Mouse (Mus musculus) thymus, adult 2 months (tissue): ENCODE data around the gene Bnipl.

ENCODE experiments used
- CTCF ChIP-seq: fragments of 200-500 bp; IDR thresholded peaks from 2 replicates; pipeline ENCODE4 v1.5.1; 2012; ENCODE audit warnings: mild to moderate bottlenecking, control low read depth, low read length, moderate library complexity, borderline replicate concordance; ENCODE audit not compliant: control insufficient read depth, poor library complexity, insufficient read depth; ENCODE audit errors: extremely low read depth
- POLR2A ChIP-seq: fragments of 200-500 bp; IDR thresholded peaks from 2 replicates; pipeline ENCODE4 v1.6.1; 2012; ENCODE audit warnings: mild to moderate bottlenecking, low read length, control low read depth, moderate library complexity; ENCODE audit not compliant: control insufficient read depth, poor library complexity, insufficient read depth; ENCODE audit errors: extremely low read depth

DNA sequence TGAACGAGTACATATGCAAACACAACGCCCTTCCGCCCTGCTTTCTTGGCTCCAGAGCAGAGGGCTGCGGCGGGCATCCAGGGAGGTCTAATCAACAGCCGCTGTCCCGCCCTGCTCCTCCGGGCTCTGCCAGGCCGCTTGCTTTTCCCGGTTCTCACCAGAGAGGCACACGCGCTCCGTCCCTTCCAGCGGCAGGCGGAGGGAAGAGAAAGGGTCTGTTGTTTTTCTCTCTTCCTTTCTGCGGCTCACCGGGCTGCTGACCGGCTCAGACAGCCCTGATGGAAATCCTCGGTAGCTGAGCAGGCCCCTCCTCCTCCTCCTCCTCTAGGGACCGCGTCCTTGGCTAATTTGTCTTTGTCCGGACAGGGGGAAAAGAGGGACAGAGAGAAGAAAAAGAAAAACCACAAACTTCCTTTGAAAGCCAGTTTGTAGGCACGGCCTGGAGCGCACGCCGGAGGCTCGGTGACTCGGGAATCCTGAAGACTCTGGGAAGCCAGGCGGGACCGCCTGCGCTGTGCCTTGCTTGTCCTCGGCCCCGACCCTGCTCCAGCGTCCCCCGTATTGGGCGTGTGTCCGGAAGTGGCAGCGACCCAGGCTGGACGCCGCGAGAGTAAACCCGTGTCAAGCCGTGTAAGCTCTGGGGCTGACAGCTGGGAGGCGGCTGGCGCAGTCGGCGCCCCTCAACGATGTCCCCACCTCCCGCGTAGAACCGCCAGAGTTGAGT, 32.0 kb upstream of the Bnipl start:
- TF ChIP-seq POLR2A = peak; percentile 42; the same call in 1 of the 2 replicates
- TF ChIP-seq CTCF = peak; percentile 20; the same call in 1 of the 2 replicates
